Mouse (Mus musculus) intestine, postnatal 0 days (tissue): Measurements from ENCODE around the gene St3gal4. TPM values are rescaled to one million over a fixed set of nuclear protein-coding genes. Genes with fewer than 3 reads are reported as not detected.
A peak's percentile ranks its signal among the peaks of the same experiment; 100 is the strongest.

Source experiments
- ATAC-seq: fragments of 200-750 bp; cut with Nextera tagmentation; 2 replicates; pipeline ENCODE4 v1.8.0; 2017; ENCODE audit warnings: mild to moderate bottlenecking, moderate TSS enrichment, moderate library complexity
- H3K27ac ChIP-seq: fragments of 300-500 bp; sonication (generic); 2 replicates; pipeline ENCODE4 v1.5.1; 2014; ENCODE audit warnings: mild to moderate bottlenecking, low read depth, low read length, moderate library complexity
- H3K27me3 ChIP-seq: fragments of 300-500 bp; sonication (generic); replicated peaks from 2 replicates; pipeline ENCODE4 v1.6.1; 2014; ENCODE audit warnings: low read length, mixed read lengths; ENCODE audit not compliant: control insufficient read depth, insufficient read depth
- H3K36me3 ChIP-seq: fragments of 300-500 bp; sonication (generic); 2 replicates; pipeline ENCODE4 v1.6.1; 2014; ENCODE audit warnings: mild to moderate bottlenecking, moderate library complexity; ENCODE audit not compliant: control insufficient read depth, insufficient read depth
- H3K4me1 ChIP-seq: fragments of 300-500 bp; sonication (generic); replicated peaks from 2 replicates; pipeline ENCODE4 v1.6.1; 2014; ENCODE audit warnings: antibody characterized with exemption, low read length, mixed read lengths; ENCODE audit not compliant: control insufficient read depth, insufficient read depth
- H3K4me2 ChIP-seq: fragments of 300-500 bp; sonication (generic); replicated peaks from 2 replicates; pipeline ENCODE4 v1.6.1; 2014; ENCODE audit warnings: low read depth, mild to moderate bottlenecking, moderate library complexity
- H3K4me3 ChIP-seq: fragments of 300-500 bp; sonication (generic); 2 replicates; pipeline ENCODE4 v1.5.1; 2014; ENCODE audit warnings: low read depth, low read length
- H3K9ac ChIP-seq: fragments of 300-500 bp; sonication (generic); 2 replicates; pipeline ENCODE4 v1.6.1; 2014; ENCODE audit warnings: mild to moderate bottlenecking, low read depth, low read length
- H3K9me3 ChIP-seq: fragments of 300-500 bp; sonication (generic); 2 replicates; pipeline ENCODE4 v1.6.1; 2016; ENCODE audit warnings: mixed run types; ENCODE audit not compliant: control insufficient read depth
- CTCF ChIP-seq: sonication (generic); IDR thresholded peaks from 2 replicates; pipeline ENCODE4 v1.5.1; 2016; ENCODE audit warnings: low read depth, mild to moderate bottlenecking, control low read depth, antibody characterized with exemption, moderate library complexity
- WGBS: fragments of 180-500 bp; shearing (Covaris S2); extraction: QIAGEN DNeasy Blood & Tissue Kit; methylation state at CpG from one replicate; pipeline ENCODE4 v1.1.7; 2014; 5-methylcytosine and 5-hydroxymethylcytosine counted together
- polyA plus RNA-seq: library from polyadenylated mRNA; unstranded; fragments of >200 nt; fragmentation: Nextera tagmentation; extraction: Ambion mirVana; gene quantifications from 2 replicates; pipeline ENCODE4 v1.2.1, GENCODE M21; 2015

Gene St3gal4
- polyA plus RNA-seq, 1 experiment from 2014 or later: 242 TPM

DNA sequence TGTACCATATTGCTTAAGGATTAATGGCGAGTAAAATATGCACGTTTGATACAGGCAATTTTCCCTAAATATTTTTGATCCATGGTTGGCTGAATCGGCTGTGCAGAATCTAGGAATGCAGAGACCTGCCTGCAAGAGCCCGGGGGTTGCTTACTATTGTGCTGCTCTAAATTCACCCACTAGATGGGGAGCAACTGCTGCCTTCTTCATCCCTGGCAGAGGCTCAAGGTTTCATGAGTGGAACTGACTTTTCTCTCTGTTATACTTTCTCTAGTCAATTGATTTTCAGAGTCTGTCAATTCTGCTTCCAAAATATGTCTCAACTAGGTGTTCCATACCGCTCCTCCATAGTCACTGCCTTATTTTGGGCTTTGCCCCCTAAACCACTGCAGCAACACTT lies 88.2 kb downstream of the St3gal4 start:
- WGBS: 66% methylated on average over 5 of the region's 5 CpGs
- H3K27me3 ChIP-seq: no peaks in the 10 kb centered on the region; the same call in 1 of the 2 replicates
- H3K9ac ChIP-seq: no peak overlapping the region
- H3K4me3 ChIP-seq: no peak overlapping the region
- peak; percentile 69 for TF ChIP-seq CTCF
- H3K4me1 ChIP-seq: no peaks in the 10 kb centered on the region
- no peaks in the 10 kb centered on the region for H3K9me3 ChIP-seq
- H3K4me2 ChIP-seq: no peak overlapping the region
- H3K27ac ChIP-seq: no peak overlapping the region
- no peak for ATAC-seq
- H3K36me3 ChIP-seq: no peaks in the 10 kb centered on the region

- Histone ChIP-seq H3K27ac (no peak overlapping the region), H3K9me3 (no peaks in the 10 kb centered on the region), H3K27me3 (peaks cover 14% of the 10 kb centered on the region), H3K9ac (no peak overlapping the region), H3K4me1 (no peaks in the 10 kb centered on the region), H3K36me3 (no peaks in the 10 kb centered on the region), H3K4me3 (no peak overlapping the region), H3K4me2 (no peak overlapping the region)
- WGBS: 82% methylated on average over 6 of the region's 6 CpGs
- no peak for TF ChIP-seq CTCF
- no peak for ATAC-seq
Observed at GRCm38 (mm10) chr9:35027382-35027997, 91.6 kb downstream of the St3gal4 start.

GRCm38 (mm10) chr9:35026897-35027311 lies 92.2 kb downstream of the St3gal4 start:
- Histone ChIP-seq H3K9ac (no peak overlapping the region), H3K4me2 (no peak overlapping the region), H3K27me3 (peaks cover 14% of the 10 kb centered on the region), H3K9me3 (no peaks in the 10 kb centered on the region), H3K4me3 (no peak overlapping the region), H3K4me1 (no peaks in the 10 kb centered on the region), H3K27ac (no peak overlapping the region), H3K36me3 (no peaks in the 10 kb centered on the region)
- WGBS: 42% methylated on average over 6 of the region's 6 CpGs
- no peak for ATAC-seq
- no peak for TF ChIP-seq CTCF

GRCm38 (mm10) chr9:35026311-35026710 lies 92.8 kb downstream of the St3gal4 start:
- no peak for TF ChIP-seq CTCF
- H3K27ac ChIP-seq: no peak overlapping the region
- no peak for ATAC-seq

DNA sequence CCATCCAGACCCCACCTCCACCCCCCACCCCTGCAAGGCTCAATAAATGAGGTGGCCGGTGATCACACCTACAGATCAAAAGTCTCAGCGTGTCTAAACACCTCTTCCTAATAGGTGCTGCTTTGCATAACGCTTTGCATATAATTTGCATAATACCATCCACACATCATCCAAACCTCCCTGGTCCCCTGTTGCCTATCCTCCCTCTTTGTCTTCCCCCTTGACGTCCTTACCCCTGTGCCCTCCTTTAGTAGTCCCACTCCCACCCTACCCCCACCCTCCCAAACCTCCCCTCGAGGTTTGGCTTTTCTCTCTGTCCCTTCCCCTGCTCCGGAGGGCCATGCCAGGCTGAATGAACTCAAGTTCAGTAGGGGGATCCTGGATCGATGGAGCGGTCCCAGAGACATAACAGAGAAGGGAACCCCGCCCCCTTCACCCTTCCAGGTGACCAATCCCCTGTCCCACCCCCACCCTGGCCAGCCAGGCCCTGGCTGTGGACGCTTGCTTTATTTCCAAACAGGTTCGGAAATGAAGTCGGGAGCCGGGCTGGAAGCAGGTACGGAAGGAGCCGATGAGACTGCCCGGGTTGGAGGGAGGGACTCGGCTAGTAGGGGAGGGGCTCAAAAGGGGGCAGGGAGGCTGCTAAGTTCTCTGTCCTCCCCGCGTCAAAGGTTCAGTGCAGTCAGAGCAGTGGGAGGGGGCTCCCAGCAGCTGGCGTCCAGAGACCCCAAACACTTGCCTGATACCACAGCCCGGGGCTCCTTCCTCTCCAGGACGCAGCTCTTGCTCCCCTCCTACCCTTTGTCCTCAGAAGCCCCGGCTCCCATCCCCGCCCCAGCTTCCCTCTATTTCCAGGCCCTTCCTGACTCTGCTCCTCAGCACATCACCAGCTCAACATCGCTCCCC lies 94.2 kb downstream of the St3gal4 start:
- Histone ChIP-seq H3K9ac (no peak overlapping the region), H3K4me2 (peak overlapping the region; percentile 28), H3K4me3 (no peak overlapping the region), H3K4me1 (no peaks in the 10 kb centered on the region), H3K27ac (no peak overlapping the region), H3K36me3 (no peaks in the 10 kb centered on the region), H3K9me3 (no peaks in the 10 kb centered on the region), H3K27me3 (peaks cover 14% of the 10 kb centered on the region)
- no peak for ATAC-seq
- 15% methylated on average over 24 of the region's 25 CpGs for WGBS
- no peak for TF ChIP-seq CTCF

More at GRCm38 (mm10) chr9:35026311-35026710, 92.8 kb downstream of the St3gal4 start:
- H3K9me3 ChIP-seq: no peaks in the 10 kb centered on the region
- H3K4me3 ChIP-seq: no peak overlapping the region
- no peak overlapping the region for H3K4me2 ChIP-seq
- H3K36me3 ChIP-seq: no peaks in the 10 kb centered on the region
- 86% methylated on average over 6 of the region's 6 CpGs for WGBS
- H3K27me3 ChIP-seq: peaks cover 14% of the 10 kb centered on the region
- H3K4me1 ChIP-seq: no peaks in the 10 kb centered on the region
- H3K9ac ChIP-seq: no peak overlapping the region

DNA sequence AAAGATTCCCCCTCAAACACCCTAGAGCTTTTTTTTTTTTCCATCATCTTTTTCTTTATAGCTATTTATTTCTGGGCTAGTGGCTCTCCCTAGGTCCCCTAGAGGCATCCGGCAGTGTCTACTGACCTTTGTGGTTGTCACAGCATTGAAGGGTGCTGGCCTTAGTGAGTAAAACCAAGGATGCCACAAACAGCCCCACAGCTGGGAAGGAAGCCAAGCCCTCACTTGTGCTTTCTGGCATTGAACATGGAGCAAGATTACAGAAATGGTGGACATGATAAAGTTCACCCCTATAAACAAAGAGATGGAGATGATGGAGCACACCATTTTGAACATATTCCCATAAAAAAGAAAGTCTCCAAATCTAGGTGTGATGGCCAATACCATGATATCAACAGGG lies 97.3 kb downstream of the St3gal4 start:
- H3K36me3 ChIP-seq: no peaks in the 10 kb centered on the region
- WGBS: 90% methylated on average over 1 of the region's 1 CpGs
- no peak overlapping the region for H3K9ac ChIP-seq
- H3K9me3 ChIP-seq: no peaks in the 10 kb centered on the region
- H3K4me2 ChIP-seq: no peak overlapping the region
- H3K4me1 ChIP-seq: no peaks in the 10 kb centered on the region
- no peak overlapping the region for H3K27ac ChIP-seq
- no peak overlapping the region for H3K4me3 ChIP-seq
- TF ChIP-seq CTCF: no peak
- ATAC-seq: no peak
- peaks cover 33% of the 10 kb centered on the region for H3K27me3 ChIP-seq
